Mouse (Mus musculus) ovary, postnatal 10 days (tissue): Measurements from ENCODE around the gene Kcnmb1.

ENCODE experiments used
- DNase-seq: peaks from one replicate; pipeline ENCODE4 v3.0.0; 2022; ENCODE audit warnings: low spot score

The Kcnmb1 gene

GRCm38 (mm10) chr11:33962688-33963407 is at the start of gene Kcnmb1:
TSS of gene Kcnmb1 (plus strand) at chr11:33963013.
- DNase-seq: no peak

GRCm38 (mm10) chr11:33913061-33913460 is 49.8 kb upstream of the Kcnmb1 start:
- no peak for DNase-seq

- no peak for DNase-seq
Observed at GRCm38 (mm10) chr11:33914216-33914615, 48.6 kb upstream of the Kcnmb1 start.

GRCm38 (mm10) chr11:33917574-33917973 is 45.2 kb upstream of the Kcnmb1 start:
- DNase-seq: peak; percentile 51

GRCm38 (mm10) chr11:33918424-33918823 is 44.4 kb upstream of the Kcnmb1 start:
- no peak for DNase-seq

GRCm38 (mm10) chr11:33919826-33920225 is 43.0 kb upstream of the Kcnmb1 start:
- no peak for DNase-seq

GRCm38 (mm10) chr11:33921451-33921850 is 41.4 kb upstream of the Kcnmb1 start:
- DNase-seq: no peak

- DNase-seq: no peak
Observed at GRCm38 (mm10) chr11:33923031-33923430, 39.8 kb upstream of the Kcnmb1 start.

- no peak for DNase-seq
Observed at GRCm38 (mm10) chr11:33925778-33926177, 37.0 kb upstream of the Kcnmb1 start.

- DNase-seq: no peak
Observed at GRCm38 (mm10) chr11:33926551-33926950, 36.3 kb upstream of the Kcnmb1 start.

- no peak for DNase-seq
Observed at GRCm38 (mm10) chr11:33927321-33927720, 35.5 kb upstream of the Kcnmb1 start.

GRCm38 (mm10) chr11:33927836-33928235 is 35.0 kb upstream of the Kcnmb1 start:
- DNase-seq: no peak

- no peak for DNase-seq
Observed at GRCm38 (mm10) chr11:33928658-33929057, 34.2 kb upstream of the Kcnmb1 start.

GRCm38 (mm10) chr11:33929412-33929811 is 33.4 kb upstream of the Kcnmb1 start:
- no peak for DNase-seq

GRCm38 (mm10) chr11:33931836-33932385 is 30.9 kb upstream of the Kcnmb1 start:
- no peak for DNase-seq

- no peak for DNase-seq
Observed at GRCm38 (mm10) chr11:33932386-33933111, 30.3 kb upstream of the Kcnmb1 start.

GRCm38 (mm10) chr11:33934286-33934685 is 28.5 kb upstream of the Kcnmb1 start:
- no peak for DNase-seq

- DNase-seq: no peak
Observed at GRCm38 (mm10) chr11:33937641-33938040, 25.2 kb upstream of the Kcnmb1 start.

GRCm38 (mm10) chr11:33938561-33939274 is 24.1 kb upstream of the Kcnmb1 start:
- DNase-seq: no peak

GRCm38 (mm10) chr11:33939456-33940113 is 23.2 kb upstream of the Kcnmb1 start:
- DNase-seq: no peak

- DNase-seq: no peak
Observed at GRCm38 (mm10) chr11:33943565-33943964, 19.2 kb upstream of the Kcnmb1 start.
